Mouse (Mus musculus) ZHBTc4 (cell line): ENCODE measurements around the gene Prpf6.

Experiments
- DNase-seq: peaks from one replicate; pipeline ENCODE4 v3.0.0-alpha.2; 2011; ENCODE audit warnings: low read depth, low spot score

Prpf6 gene

GRCm38 (mm10) chr2:181591528-181592085, at the start of gene Prpf6:
Gene Prpf6, plus strand, starts transcription at chr2:181591868.
- peak; percentile 42 for DNase-seq

- DNase-seq, result no peak
Measured at GRCm38 (mm10) chr2:181546142-181546541, 45.5 kb upstream of the Prpf6 start.

- no peak for DNase-seq
Measured at GRCm38 (mm10) chr2:181548227-181548626, 43.4 kb upstream of the Prpf6 start.

- no peak for DNase-seq
Measured at GRCm38 (mm10) chr2:181548682-181549081, 43.0 kb upstream of the Prpf6 start.

- DNase-seq, result no peak
Measured at GRCm38 (mm10) chr2:181550233-181550632, 41.4 kb upstream of the Prpf6 start.

- no peak for DNase-seq
Measured at GRCm38 (mm10) chr2:181553772-181554171, 37.9 kb upstream of the Prpf6 start.

GRCm38 (mm10) chr2:181567338-181567737, 24.3 kb upstream of the Prpf6 start:
- no peak for DNase-seq

- peak; percentile 60 for DNase-seq
Measured at GRCm38 (mm10) chr2:181568272-181569008, 23.2 kb upstream of the Prpf6 start.

DNA sequence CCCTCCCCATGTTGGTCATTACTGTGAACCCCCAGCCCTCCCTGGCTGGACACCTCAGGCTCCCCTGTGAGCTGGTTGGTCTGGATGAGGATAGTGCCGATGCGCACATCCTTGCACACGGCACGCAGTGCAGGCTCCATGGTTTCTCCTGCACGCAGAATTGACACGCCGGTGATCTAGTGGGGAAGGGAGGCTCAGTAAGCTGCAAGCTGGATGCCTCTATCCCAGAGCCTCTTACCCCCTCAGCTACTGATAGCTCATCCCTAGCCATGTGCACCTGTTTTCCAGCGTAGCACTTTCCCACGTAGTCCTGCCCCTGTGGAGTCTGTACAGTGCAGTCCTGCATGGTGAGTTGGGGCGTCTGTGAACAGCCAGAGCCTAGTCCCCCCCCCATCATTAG, 21.8 kb upstream of the Prpf6 start:
- no peak for DNase-seq

DNA sequence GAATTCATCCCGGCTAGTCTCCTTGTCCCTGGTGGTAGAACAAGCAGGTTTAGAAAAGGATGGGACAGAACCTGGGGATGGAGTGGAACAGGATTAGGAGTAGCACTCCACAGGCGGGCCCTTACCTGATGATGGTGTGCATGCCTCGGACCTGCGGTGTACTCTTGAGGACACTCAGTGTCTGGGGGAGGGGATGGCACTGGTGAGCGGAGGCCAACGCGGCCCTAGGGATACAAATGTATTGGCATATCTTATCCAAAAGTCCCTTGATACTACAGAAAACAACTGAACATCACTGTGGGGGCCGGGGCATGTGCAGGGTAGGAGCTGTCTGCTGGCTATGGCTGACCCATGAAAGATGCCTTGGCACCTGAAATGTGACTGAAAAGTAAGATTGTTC, 21.3 kb upstream of the Prpf6 start:
- DNase-seq, result no peak

DNA sequence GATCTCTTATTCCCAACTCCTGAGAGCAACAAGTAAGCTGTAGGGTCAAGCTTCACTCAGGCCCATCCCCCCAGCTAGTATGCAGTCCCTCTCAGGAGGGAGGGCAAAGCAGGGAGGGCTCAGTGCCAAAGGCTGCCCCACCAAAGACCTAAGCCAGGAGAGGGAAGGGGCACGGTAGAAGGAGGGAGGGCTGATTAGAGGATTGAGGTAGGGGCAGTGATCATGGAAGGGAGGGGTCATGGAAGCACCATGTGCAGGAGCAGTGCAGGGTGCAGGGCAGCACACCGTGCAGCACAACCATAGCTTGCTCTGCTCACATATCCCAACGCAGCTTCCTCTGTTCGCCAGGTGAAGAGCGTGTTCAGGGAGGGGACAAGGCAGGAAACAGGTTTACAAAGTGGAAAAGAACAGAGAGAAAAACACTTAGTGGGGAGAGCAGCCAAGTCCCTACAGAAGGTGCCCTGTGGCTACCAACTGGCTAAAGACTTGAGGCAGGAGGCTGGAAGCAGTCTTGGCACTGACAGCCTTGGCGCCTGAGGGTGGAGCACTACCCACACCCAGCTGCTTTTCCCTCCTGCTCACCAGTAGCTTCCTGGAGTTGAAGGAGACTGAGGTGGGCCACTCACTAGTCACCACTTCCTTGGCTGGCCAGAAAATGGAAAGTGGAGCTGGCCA, 20.6 kb upstream of the Prpf6 start:
- DNase-seq, result no peak

- DNase-seq, result no peak
Measured at GRCm38 (mm10) chr2:181571941-181572670, 19.6 kb upstream of the Prpf6 start.

DNA sequence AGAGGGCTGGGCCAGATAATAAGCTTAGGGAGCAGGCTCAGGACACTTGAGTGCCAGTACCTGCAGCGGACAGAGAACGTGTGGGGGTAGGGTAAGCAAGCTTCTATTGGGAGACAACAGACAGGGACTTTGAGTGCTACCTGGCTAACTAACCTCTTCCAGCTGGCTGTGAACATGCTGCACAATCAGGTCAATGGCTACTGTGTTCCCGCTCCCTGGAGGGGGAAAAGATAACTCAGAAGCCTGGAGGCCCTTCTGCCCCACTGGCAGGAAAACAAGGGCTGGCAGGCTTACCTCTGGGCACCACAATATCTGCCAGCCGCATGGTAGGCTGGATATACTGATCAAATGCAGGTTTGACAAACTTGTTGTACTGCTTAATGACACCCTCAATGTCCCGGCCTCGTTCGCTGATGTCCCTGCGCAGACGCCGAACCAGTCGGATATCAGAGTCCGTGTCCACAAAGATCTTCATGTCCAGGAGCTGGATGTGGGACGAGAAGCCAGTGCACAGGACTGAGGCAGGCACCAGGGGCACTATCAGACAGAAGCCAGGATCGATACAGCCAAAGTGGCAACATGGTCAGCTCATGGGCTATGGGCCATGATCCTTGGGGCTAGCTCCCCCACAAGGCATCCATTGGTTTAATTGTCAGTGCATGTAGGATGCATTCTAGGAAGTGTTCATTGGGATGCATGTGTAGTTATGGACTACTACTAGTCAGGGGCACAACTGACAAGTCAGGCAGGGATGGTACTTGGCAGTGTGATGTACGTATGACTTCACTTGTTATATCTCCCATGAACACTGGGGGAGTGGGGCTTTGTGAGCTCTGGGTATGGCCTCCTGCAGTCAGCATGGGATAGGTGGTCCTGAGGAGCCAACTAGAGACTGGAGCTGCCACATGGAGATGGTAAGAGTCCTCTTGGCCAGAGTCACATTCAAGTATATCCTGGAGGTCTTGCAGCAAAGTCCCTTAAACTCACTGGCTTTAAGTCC, 18.4 kb upstream of the Prpf6 start:
- no peak for DNase-seq

- no peak for DNase-seq
Measured at GRCm38 (mm10) chr2:181573961-181574360, 17.7 kb upstream of the Prpf6 start.

GRCm38 (mm10) chr2:181574921-181575545, 16.6 kb upstream of the Prpf6 start:
- no peak for DNase-seq

DNA sequence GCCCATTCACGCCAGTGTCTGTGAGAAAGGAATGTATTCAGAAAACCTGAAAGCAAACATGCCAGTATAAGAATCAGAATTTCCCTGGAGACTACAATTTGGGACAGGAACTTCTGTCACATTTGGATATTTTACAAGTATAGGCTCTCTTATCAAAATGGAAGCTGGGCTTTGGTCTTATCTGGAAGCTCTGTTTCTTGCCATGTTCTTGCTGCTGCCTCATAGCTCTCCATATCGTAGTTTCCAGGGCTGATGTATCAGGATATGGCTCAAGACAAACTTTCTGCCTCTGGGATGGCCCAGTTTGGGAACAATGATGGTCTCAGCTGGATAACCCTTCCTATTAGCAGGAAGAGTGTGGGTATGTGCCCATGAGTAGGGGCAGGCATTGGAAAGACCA, 15.1 kb upstream of the Prpf6 start:
- no peak for DNase-seq

DNA sequence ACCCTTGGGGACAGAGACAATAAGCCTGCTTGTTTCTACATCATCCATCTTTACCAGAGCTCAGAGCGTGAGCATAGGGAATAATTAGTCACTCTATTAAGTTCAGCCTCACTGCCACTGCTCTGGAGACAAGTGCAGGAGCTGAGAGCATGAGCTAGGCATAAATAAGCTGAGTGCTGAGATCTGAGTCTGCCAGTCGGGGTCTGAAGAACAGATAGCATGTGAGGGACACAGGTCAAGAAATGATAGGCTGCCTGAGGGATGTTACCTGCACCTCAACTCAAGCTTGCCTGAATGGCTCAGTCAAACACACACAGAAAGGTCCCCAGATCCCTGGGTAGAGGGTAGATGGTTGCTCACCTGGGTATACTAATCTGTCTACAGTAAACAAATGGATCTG, 14.5 kb upstream of the Prpf6 start:
- no peak for DNase-seq

- no peak for DNase-seq
Measured at GRCm38 (mm10) chr2:181577981-181578581, 13.6 kb upstream of the Prpf6 start.

DNA sequence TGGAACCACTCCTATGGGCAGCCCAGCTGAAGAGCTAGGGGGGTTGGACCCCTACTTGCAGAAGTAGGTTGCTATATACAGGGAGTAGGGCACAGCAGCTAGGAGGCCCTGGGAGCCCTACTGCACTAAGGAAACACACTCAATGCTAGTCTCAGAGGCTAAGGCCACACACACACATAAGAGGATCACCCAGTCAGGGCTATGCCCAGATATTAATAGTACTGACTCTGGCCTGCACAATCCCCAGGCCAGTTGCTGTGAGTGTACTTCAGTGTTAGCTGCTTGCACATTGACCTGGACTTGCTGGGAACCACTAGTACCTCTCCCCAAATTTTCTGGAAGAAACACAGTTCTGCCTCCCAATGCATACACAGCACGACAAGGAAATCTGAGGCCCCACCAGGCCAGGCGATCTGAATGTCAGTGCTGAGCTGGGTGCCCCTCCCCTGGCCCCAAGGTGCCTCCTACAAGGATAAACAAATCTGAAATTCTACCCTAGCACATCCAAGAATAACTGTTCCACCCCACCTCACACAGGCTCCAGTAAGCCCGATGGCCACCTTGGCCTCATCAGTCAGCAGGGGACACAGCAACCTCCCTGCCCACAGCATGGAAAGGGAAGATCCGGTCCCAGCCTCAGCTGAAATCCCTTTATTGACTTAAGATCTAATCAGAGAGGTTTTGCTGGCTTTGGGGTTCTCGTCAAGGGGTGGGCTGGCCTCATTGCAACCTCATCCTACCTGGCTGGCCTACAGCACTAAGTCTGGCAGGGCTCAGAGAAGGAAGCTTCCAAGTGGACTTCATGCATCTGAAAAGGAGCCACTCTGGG, 12.7 kb upstream of the Prpf6 start:
- no peak for DNase-seq
